Mouse (Mus musculus): ENCODE data around the gene Nfib.

DNA sequence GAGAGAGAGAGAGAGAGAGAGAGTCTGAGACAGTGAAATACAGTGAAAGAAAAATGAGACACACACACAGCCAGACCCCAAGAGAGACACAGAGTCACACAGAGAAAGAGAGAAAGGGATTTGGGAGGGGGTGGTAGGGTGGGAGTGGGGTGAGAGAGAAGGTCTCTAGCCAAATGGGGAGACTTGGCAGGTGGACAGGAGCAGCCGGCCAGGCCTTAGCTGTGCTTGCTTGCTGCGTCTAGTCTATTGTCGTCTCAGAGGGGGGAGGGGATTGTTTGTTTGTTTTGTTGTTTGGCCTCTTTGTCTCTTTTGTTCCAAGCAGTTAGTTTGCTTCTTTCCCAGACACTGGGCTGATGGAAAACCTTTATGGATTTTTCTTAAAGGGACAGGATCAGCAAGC, 172.3 kb downstream of the Nfib start:
- TF ChIP-seq CTCF (IDR thresholded peaks at IDR 0.05; ENCODE audit: low read depth, low read length): no peak
- TF ChIP-seq POLR2A (IDR thresholded peaks at IDR 0.05; ENCODE audit: extremely low read depth, insufficient read depth, low read length): no peak

All from liver, adult 2 months (tissue).